Mouse (Mus musculus): ENCODE data around the gene Zfyve19. TPM values are rescaled to one million over a fixed set of nuclear protein-coding genes. Genes with fewer than 3 reads are reported as not detected.
A peak's percentile ranks its signal among the peaks of the same experiment; 100 is the strongest.

The Zfyve19 gene
- polyA plus RNA-seq, 1 experiment from 2014 or later = 61.7 TPM

DNA sequence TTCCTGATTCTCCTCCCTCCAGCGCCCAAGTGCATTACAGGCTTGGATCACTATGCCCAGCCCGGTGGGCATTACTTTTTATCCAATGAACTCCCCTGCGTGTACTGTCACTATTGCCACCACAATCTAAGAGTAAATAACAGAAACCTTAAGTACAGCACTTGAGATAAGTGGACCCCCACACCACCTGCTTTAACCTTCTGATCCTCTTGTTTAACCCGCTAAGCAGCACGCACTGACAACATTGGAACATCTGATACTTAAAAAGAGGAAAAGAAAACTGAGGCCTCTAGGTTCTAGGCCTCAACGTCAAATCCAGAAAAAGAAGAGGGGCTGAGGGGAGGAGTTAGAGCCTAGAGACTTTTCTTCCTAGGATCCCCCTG lies 465 bp upstream of the Zfyve19 start:
- Histone ChIP-seq H3K27me3 (ENCODE audit: control insufficient read depth, insufficient read depth, low read length) (no peaks in the 10 kb centered on the region), H3K4me3 (replicated peaks; ENCODE audit: low read length) (peak overlapping the region; percentile 59), H3K9ac (peak overlapping the region; percentile 74), H3K27ac (peak overlapping the region; percentile 74), H3K9me3 (ENCODE audit: control insufficient read depth, low read length) (no peaks in the 10 kb centered on the region), H3K4me1 (replicated peaks; ENCODE audit: control insufficient read depth, insufficient read depth, low read length) (peaks cover 11% of the 10 kb centered on the region; the same call in 1 of the 2 replicates), H3K36me3 (replicated peaks; ENCODE audit: control insufficient read depth, insufficient read depth) (peaks cover 21% of the 10 kb centered on the region), H3K4me2 (replicated peaks) (peak overlapping the region; percentile 71)
- no peak for ATAC-seq (ENCODE audit: low FRiP score)
- WGBS = 21% methylated on average over 6 of the region's 6 CpGs
- DNase-seq (ENCODE audit: low spot score) = no peak

GRCm38 (mm10) chr2:119209176-119209507 lies 725 bp downstream of the Zfyve19 start:
- H3K27ac ChIP-seq = peak overlapping the region; percentile 65; the same call in 1 of the 2 replicates
- 1% methylated on average over 13 of the region's 13 CpGs for WGBS
- H3K36me3 ChIP-seq (replicated peaks; ENCODE audit: control insufficient read depth, insufficient read depth) = peaks cover 31% of the 10 kb centered on the region
- H3K4me2 ChIP-seq (replicated peaks) = peak overlapping the region; percentile 69
- H3K4me1 ChIP-seq (replicated peaks; ENCODE audit: control insufficient read depth, insufficient read depth, low read length) = peaks cover 11% of the 10 kb centered on the region; the same call in 1 of the 2 replicates
- no peaks in the 10 kb centered on the region for H3K9me3 ChIP-seq (ENCODE audit: control insufficient read depth, low read length)
- no peaks in the 10 kb centered on the region for H3K27me3 ChIP-seq (ENCODE audit: control insufficient read depth, insufficient read depth, low read length)
- DNase-seq (ENCODE audit: low spot score) (peak; percentile 33), ATAC-seq (ENCODE audit: low FRiP score) (peak; percentile 2; the same call in 1 of the 2 replicates)
- peak overlapping the region; percentile 59 for H3K4me3 ChIP-seq (replicated peaks; ENCODE audit: low read length)
- peak overlapping the region; percentile 74 for H3K9ac ChIP-seq

- DNase-seq (ENCODE audit: low spot score) (no peak), ATAC-seq (ENCODE audit: low FRiP score) (no peak)
- Histone ChIP-seq H3K9me3 (ENCODE audit: control insufficient read depth, low read length) (no peaks in the 10 kb centered on the region), H3K27ac (no peak within 1 kb of the TSS), H3K4me3 (replicated peaks; ENCODE audit: low read length) (no peak within 1 kb of the TSS), H3K9ac (no peak within 1 kb of the TSS), H3K4me1 (replicated peaks; ENCODE audit: control insufficient read depth, insufficient read depth, low read length) (no peaks in the 10 kb centered on the region), H3K36me3 (replicated peaks; ENCODE audit: control insufficient read depth, insufficient read depth) (no peaks in the 10 kb centered on the region), H3K4me2 (replicated peaks) (no peak within 1 kb of the TSS), H3K27me3 (ENCODE audit: control insufficient read depth, insufficient read depth, low read length) (peaks cover 9% of the 10 kb centered on the region)
- 74% methylated on average over 6 of the region's 6 CpGs for WGBS
These were observed 21.6 kb downstream of the Zfyve19 start, which contains the start of gene Ppp1r14d for GRCm38 (mm10) chr2:119229775-119230704. Gene Ppp1r14d, minus strand, starts transcription at chr2:119229906.

GRCm38 (mm10) chr2:119236682-119237209 lies 28.3 kb downstream of the Zfyve19 start:
- Histone ChIP-seq H3K4me2 (replicated peaks) (peak overlapping the region; percentile 63), H3K4me3 (replicated peaks; ENCODE audit: low read length) (peak overlapping the region; percentile 34), H3K27ac (no peak overlapping the region), H3K36me3 (replicated peaks; ENCODE audit: control insufficient read depth, insufficient read depth) (no peaks in the 10 kb centered on the region), H3K9ac (peak overlapping the region; percentile 20; the same call in 1 of the 2 replicates), H3K27me3 (ENCODE audit: control insufficient read depth, insufficient read depth, low read length) (peaks cover 60% of the 10 kb centered on the region), H3K9me3 (ENCODE audit: control insufficient read depth, low read length) (no peaks in the 10 kb centered on the region), H3K4me1 (replicated peaks; ENCODE audit: control insufficient read depth, insufficient read depth, low read length) (peaks cover 6% of the 10 kb centered on the region; the same call in 1 of the 2 replicates)
- WGBS = 7% methylated on average over 25 of the region's 25 CpGs
- no peak for DNase-seq (ENCODE audit: low spot score)
- no peak for ATAC-seq (ENCODE audit: low FRiP score)

GRCm38 (mm10) chr2:119237210-119237870 lies 28.9 kb downstream of the Zfyve19 start, which contains the start of gene Spint1:
Gene Spint1, plus strand, starts transcription at chr2:119237362.
- ATAC-seq (ENCODE audit: low FRiP score) (no peak), DNase-seq (ENCODE audit: low spot score) (no peak)
- H3K9me3 ChIP-seq (ENCODE audit: control insufficient read depth, low read length) = no peaks in the 10 kb centered on the region
- peak within 1 kb of the TSS; percentile 63 for H3K4me2 ChIP-seq (replicated peaks)
- H3K4me3 ChIP-seq (replicated peaks; ENCODE audit: low read length) = peak within 1 kb of the TSS; percentile 34
- H3K27me3 ChIP-seq (ENCODE audit: control insufficient read depth, insufficient read depth, low read length) = peaks cover 60% of the 10 kb centered on the region
- H3K36me3 ChIP-seq (replicated peaks; ENCODE audit: control insufficient read depth, insufficient read depth) = no peaks in the 10 kb centered on the region
- under 1% methylated on average over 67 of the region's 73 CpGs for WGBS
- peak within 1 kb of the TSS; percentile 20; the same call in 1 of the 2 replicates for H3K9ac ChIP-seq
- H3K4me1 ChIP-seq (replicated peaks; ENCODE audit: control insufficient read depth, insufficient read depth, low read length) = peaks cover 6% of the 10 kb centered on the region; the same call in 1 of the 2 replicates
- no peak within 1 kb of the TSS for H3K27ac ChIP-seq

DNA sequence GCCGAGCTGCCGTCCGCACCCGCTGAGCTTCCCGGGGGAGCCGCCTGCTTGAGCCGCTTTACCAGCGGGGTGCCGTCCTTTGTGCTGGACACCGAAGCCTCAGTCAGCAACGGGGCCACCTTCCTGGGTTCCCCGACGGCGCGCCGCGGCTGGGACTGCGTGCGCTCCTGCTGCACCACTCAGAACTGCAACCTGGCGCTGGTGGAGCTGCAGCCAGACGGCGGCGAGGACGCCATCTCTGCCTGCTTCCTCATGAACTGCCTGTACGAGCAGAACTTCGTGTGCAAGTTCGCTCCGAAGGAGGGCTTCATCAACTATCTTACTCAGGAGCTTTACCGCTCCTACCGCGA lies 29.4 kb downstream of the Zfyve19 start:
- Histone ChIP-seq H3K36me3 (replicated peaks; ENCODE audit: control insufficient read depth, insufficient read depth) (no peaks in the 10 kb centered on the region), H3K4me1 (replicated peaks; ENCODE audit: control insufficient read depth, insufficient read depth, low read length) (peaks cover 6% of the 10 kb centered on the region; the same call in 1 of the 2 replicates), H3K9me3 (ENCODE audit: control insufficient read depth, low read length) (no peaks in the 10 kb centered on the region), H3K27ac (no peak overlapping the region), H3K4me2 (replicated peaks) (peak overlapping the region; percentile 63), H3K4me3 (replicated peaks; ENCODE audit: low read length) (peak overlapping the region; percentile 34), H3K27me3 (ENCODE audit: control insufficient read depth, insufficient read depth, low read length) (peaks cover 60% of the 10 kb centered on the region), H3K9ac (no peak overlapping the region)
- no peak for ATAC-seq (ENCODE audit: low FRiP score)
- no peak for DNase-seq (ENCODE audit: low spot score)
- 1% methylated on average over 31 of the region's 31 CpGs for WGBS

DNA sequence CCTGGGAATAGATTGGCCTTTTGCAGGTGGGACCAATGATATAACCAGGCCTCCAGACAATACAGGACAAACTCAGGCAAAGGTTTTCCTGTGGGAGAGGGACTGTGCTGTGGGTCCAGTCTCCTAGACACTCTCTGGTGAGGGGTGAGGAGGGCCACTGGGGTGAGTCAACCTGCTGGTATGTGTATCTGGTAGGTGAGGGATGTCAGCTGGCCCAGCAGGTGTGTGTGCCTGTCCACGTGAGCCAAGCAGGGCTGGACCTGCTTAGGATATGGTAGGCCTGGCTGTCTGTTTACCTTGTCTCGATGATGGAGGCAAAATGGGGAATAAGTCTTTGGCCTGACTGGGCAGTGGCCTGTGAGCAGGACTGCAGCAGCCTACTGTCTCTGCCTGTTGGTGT lies 30.3 kb downstream of the Zfyve19 start:
- whole genome bisulfite sequencing = 77% methylated on average over 2 of the region's 2 CpGs
- Histone ChIP-seq H3K9ac (no peak overlapping the region), H3K4me1 (replicated peaks; ENCODE audit: control insufficient read depth, insufficient read depth, low read length) (peaks cover 6% of the 10 kb centered on the region; the same call in 1 of the 2 replicates), H3K27ac (no peak overlapping the region), H3K9me3 (ENCODE audit: control insufficient read depth, low read length) (no peaks in the 10 kb centered on the region), H3K36me3 (replicated peaks; ENCODE audit: control insufficient read depth, insufficient read depth) (no peaks in the 10 kb centered on the region), H3K4me3 (replicated peaks; ENCODE audit: low read length) (no peak overlapping the region), H3K27me3 (ENCODE audit: control insufficient read depth, insufficient read depth, low read length) (peaks cover 60% of the 10 kb centered on the region), H3K4me2 (replicated peaks) (no peak overlapping the region)
- ATAC-seq (ENCODE audit: low FRiP score) (no peak), DNase-seq (ENCODE audit: low spot score) (no peak)

GRCm38 (mm10) chr2:119240075-119240818 lies 31.8 kb downstream of the Zfyve19 start:
- 51% methylated on average over 4 of the region's 4 CpGs for WGBS
- ATAC-seq (ENCODE audit: low FRiP score) = no peak
- no peak overlapping the region for H3K4me3 ChIP-seq (replicated peaks; ENCODE audit: low read length)
- H3K4me2 ChIP-seq (replicated peaks) = no peak overlapping the region
- DNase-seq (ENCODE audit: low spot score) = no peak
- no peak overlapping the region for H3K27ac ChIP-seq
- peaks cover 6% of the 10 kb centered on the region; the same call in 1 of the 2 replicates for H3K4me1 ChIP-seq (replicated peaks; ENCODE audit: control insufficient read depth, insufficient read depth, low read length)
- H3K9me3 ChIP-seq (ENCODE audit: control insufficient read depth, low read length) = no peaks in the 10 kb centered on the region
- no peak overlapping the region for H3K9ac ChIP-seq
- no peaks in the 10 kb centered on the region for H3K36me3 ChIP-seq (replicated peaks; ENCODE audit: control insufficient read depth, insufficient read depth)
- peaks cover 49% of the 10 kb centered on the region for H3K27me3 ChIP-seq (ENCODE audit: control insufficient read depth, insufficient read depth, low read length)
